Mouse (Mus musculus): ENCODE measurements around the gene Phtf1.

Gene Phtf1

GRCm38 (mm10) chr3:103967861-103968691, at the start of gene Phtf1:
Phtf1 (plus strand) TSS chr3:103968110.
- DNase-seq: peak; percentile 85

GRCm38 (mm10) chr3:103920094-103920493, 47.8 kb upstream of the Phtf1 start:
- DNase-seq: no peak

GRCm38 (mm10) chr3:103925302-103925701, 42.6 kb upstream of the Phtf1 start:
- DNase-seq: no peak

GRCm38 (mm10) chr3:103927511-103927910, 40.4 kb upstream of the Phtf1 start:
- DNase-seq: no peak

GRCm38 (mm10) chr3:103944794-103945562, 22.9 kb upstream of the Phtf1 start:
- DNase-seq: no peak

GRCm38 (mm10) chr3:103948666-103949065, 19.2 kb upstream of the Phtf1 start:
- no peak for DNase-seq

- DNase-seq: no peak
Measured at GRCm38 (mm10) chr3:103960622-103961021, 7.3 kb upstream of the Phtf1 start.

GRCm38 (mm10) chr3:103967231-103967630, 679 bp upstream of the Phtf1 start:
- DNase-seq: no peak

GRCm38 (mm10) chr3:103968701-103969100, 791 bp downstream of the Phtf1 start:
- no peak for DNase-seq

GRCm38 (mm10) chr3:103971157-103971556, 3.2 kb downstream of the Phtf1 start:
- DNase-seq: no peak

- no peak for DNase-seq
Measured at GRCm38 (mm10) chr3:103984556-103984955, 16.6 kb downstream of the Phtf1 start.

GRCm38 (mm10) chr3:103985194-103985593, 17.3 kb downstream of the Phtf1 start:
- DNase-seq: no peak

- no peak for DNase-seq
Measured at GRCm38 (mm10) chr3:103987831-103988432, 20.0 kb downstream of the Phtf1 start.

GRCm38 (mm10) chr3:103989352-103989751, 21.4 kb downstream of the Phtf1 start:
- no peak for DNase-seq

- DNase-seq: no peak
Measured at GRCm38 (mm10) chr3:103991271-103991670, 23.4 kb downstream of the Phtf1 start.

GRCm38 (mm10) chr3:103998724-103999123, 30.8 kb downstream of the Phtf1 start:
- DNase-seq: no peak

GRCm38 (mm10) chr3:104006896-104007466, 39.1 kb downstream of the Phtf1 start:
- no peak for DNase-seq

GRCm38 (mm10) chr3:104007479-104007878, 39.6 kb downstream of the Phtf1 start:
- DNase-seq: peak; percentile 21

- DNase-seq: no peak
Measured at GRCm38 (mm10) chr3:104009924-104010662, 42.2 kb downstream of the Phtf1 start.

GRCm38 (mm10) chr3:104011972-104012371, 44.1 kb downstream of the Phtf1 start:
- DNase-seq: no peak

- DNase-seq: no peak
Measured at GRCm38 (mm10) chr3:104017931-104018330, 50.0 kb downstream of the Phtf1 start.

GRCm38 (mm10) chr3:104019453-104019852, 51.5 kb downstream of the Phtf1 start:
- DNase-seq: no peak

Data from kidney, adult 9 months (tissue).